Mouse (Mus musculus): ENCODE data around the gene Chst15. TPM values are rescaled to one million over a fixed set of nuclear protein-coding genes. Genes with fewer than 3 reads are reported as not detected.

Gene Chst15
- polyA plus RNA-seq, 1 experiment from 2014 or later = 18.5 TPM

Other genes starting within 250 kb of the Chst15 start
- gene Cpxm2, start 162.5 kb downstream of the Chst15 start, polyA plus RNA-seq (2015; fragmentation: Nextera tagmentation; extraction: Ambion mirVana) = 1.7 and 2.2 TPM in 2 replicates